Mouse (Mus musculus) cerebellum, adult 2 months (tissue): Measurements from ENCODE around the gene Fn1.

ENCODE experiments used
- CTCF ChIP-seq: fragments of 200-500 bp; IDR thresholded peaks from 2 replicates; pipeline ENCODE4 v1.5.1; 2011; ENCODE audit warnings: low read depth, mild to moderate bottlenecking, control low read depth, low read length, moderate library complexity, borderline replicate concordance; ENCODE audit not compliant: insufficient read depth
- POLR2A ChIP-seq: fragments of 200-500 bp; IDR thresholded peaks from 2 replicates; pipeline ENCODE4 v1.6.1; 2011; ENCODE audit warnings: low read length, control low read depth, borderline replicate concordance; ENCODE audit not compliant: insufficient read depth

- TF ChIP-seq CTCF (no peak), POLR2A (no peak)
These were observed 2.3 kb downstream of the Fn1 start for GRCm38 (mm10) chr1:71650741-71651140.
